Mouse (Mus musculus): Measurements from ENCODE around the gene Mycl. TPM values are rescaled to one million over a fixed set of nuclear protein-coding genes. Genes with fewer than 3 reads are reported as not detected.
"Not testable (repeated sequence)": the region's sequence is repeated elsewhere in the genome, so short reads cannot be mapped to it uniquely, and the experiment has no call there.

Gene Mycl
- polyA plus RNA-seq, 1 experiment = 0.83 TPM

- Histone ChIP-seq H3K4me3 (ENCODE audit: insufficient read depth, low read depth, low read length) (no peak overlapping the region), H3K4me1 (ENCODE audit: control insufficient read depth, insufficient read depth, insufficient read length, low read length) (no peaks in the 10 kb centered on the region), H3K27ac (replicated peaks; ENCODE audit: low read depth, low read length) (no peak overlapping the region)
Observed at GRCm38 (mm10) chr4:122971646-122972045, 23.8 kb upstream of the Mycl start.

- no peak overlapping the region for H3K27ac ChIP-seq (replicated peaks; ENCODE audit: low read depth, low read length)
- no peaks in the 10 kb centered on the region for H3K4me1 ChIP-seq (ENCODE audit: control insufficient read depth, insufficient read depth, insufficient read length, low read length)
- no peak overlapping the region for H3K4me3 ChIP-seq (ENCODE audit: insufficient read depth, low read depth, low read length)
Observed at GRCm38 (mm10) chr4:122972056-122972455, 23.4 kb upstream of the Mycl start.

GRCm38 (mm10) chr4:122974976-122975520 is 20.4 kb upstream of the Mycl start:
- no peak overlapping the region for H3K27ac ChIP-seq (replicated peaks; ENCODE audit: low read depth, low read length)
- H3K4me1 ChIP-seq (ENCODE audit: control insufficient read depth, insufficient read depth, insufficient read length, low read length) = peaks cover 2% of the 10 kb centered on the region; the same call in 1 of the 2 replicates

GRCm38 (mm10) chr4:122976885-122977284 is 18.6 kb upstream of the Mycl start:
- no peak overlapping the region for H3K27ac ChIP-seq (replicated peaks; ENCODE audit: low read depth, low read length)
- no peak overlapping the region for H3K4me3 ChIP-seq (ENCODE audit: insufficient read depth, low read depth, low read length)
- H3K4me1 ChIP-seq (ENCODE audit: control insufficient read depth, insufficient read depth, insufficient read length, low read length) = peaks cover 2% of the 10 kb centered on the region

More at GRCm38 (mm10) chr4:122974976-122975520, 20.4 kb upstream of the Mycl start:
- no peak overlapping the region for H3K4me3 ChIP-seq (ENCODE audit: insufficient read depth, low read depth, low read length)

DNA sequence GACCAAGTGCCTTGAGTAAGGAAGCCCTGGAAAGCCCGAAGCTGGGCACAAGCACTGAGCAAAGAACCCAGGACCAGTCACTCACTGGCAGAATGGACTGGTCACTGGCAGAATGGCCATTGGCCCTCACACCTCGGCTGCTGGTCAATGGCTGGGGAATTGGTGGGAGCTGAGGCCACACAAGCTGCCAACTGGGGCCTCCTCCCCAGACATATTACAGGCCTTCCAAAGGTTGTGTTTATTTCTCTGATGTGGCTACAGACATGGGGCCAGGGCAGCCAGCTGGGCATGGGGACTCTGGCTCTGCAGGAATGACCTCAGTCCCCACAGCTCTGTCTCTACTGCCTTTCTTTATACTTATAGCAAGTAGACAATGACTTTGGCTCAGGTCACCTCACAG is 16.6 kb upstream of the Mycl start:
- H3K4me3 ChIP-seq (ENCODE audit: insufficient read depth, low read depth, low read length) = no peak overlapping the region
- peak overlapping the region; percentile 93 for H3K27ac ChIP-seq (replicated peaks; ENCODE audit: low read depth, low read length)
- H3K4me1 ChIP-seq (ENCODE audit: control insufficient read depth, insufficient read depth, insufficient read length, low read length) = peaks cover 6% of the 10 kb centered on the region

DNA sequence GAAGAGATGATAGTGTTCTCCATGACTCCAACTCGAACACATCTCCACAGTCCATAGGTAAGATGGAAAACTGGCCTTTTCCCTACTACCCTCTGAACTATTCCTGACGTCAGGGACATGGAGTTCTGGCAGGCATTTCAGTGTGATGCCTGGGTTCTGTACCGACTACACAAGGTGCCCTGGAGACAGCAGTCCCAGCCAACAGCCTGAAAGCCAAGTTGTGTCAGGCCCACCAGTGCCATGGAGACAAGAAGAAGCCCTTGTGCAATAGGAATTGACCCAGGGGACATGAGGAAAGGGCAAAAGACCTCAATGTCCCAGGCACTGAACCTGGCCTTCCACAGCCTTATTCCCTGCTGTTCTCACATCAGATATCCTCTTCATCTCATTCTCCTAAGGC is 15.6 kb upstream of the Mycl start:
- H3K27ac ChIP-seq (replicated peaks; ENCODE audit: low read depth, low read length) = peak overlapping the region; percentile 93
- peaks cover 6% of the 10 kb centered on the region for H3K4me1 ChIP-seq (ENCODE audit: control insufficient read depth, insufficient read depth, insufficient read length, low read length)
- no peak overlapping the region for H3K4me3 ChIP-seq (ENCODE audit: insufficient read depth, low read depth, low read length)

GRCm38 (mm10) chr4:122980684-122981083 is 14.8 kb upstream of the Mycl start:
- Histone ChIP-seq H3K4me3 (ENCODE audit: insufficient read depth, low read depth, low read length) (no peak overlapping the region), H3K27ac (replicated peaks; ENCODE audit: low read depth, low read length) (peak overlapping the region; percentile 79; the same call in 1 of the 2 replicates), H3K4me1 (ENCODE audit: control insufficient read depth, insufficient read depth, insufficient read length, low read length) (peaks cover 6% of the 10 kb centered on the region)

DNA sequence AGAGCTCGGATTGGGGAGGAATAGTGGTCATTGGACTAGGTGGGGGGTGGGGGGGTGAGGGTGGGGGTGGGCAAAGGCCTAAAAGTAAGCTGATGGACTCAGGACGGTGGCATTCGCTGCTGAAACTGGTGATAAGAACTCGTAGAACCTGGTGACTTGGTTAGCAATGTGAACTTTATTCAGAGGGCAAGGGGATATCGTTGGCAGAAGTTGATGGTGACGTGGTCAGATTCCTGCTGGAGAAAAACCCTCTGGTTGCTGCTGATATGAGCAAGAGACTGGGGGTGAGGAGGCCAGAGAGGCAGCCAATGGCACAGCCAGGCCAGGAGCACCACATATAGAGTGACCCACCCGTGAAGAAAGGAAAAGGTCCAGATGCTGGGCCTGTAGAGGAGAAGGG is 14.2 kb upstream of the Mycl start:
- Histone ChIP-seq H3K4me3 (ENCODE audit: insufficient read depth, low read depth, low read length) (no peak overlapping the region), H3K27ac (replicated peaks; ENCODE audit: low read depth, low read length) (no peak overlapping the region), H3K4me1 (ENCODE audit: control insufficient read depth, insufficient read depth, insufficient read length, low read length) (peaks cover 6% of the 10 kb centered on the region)

- no peak overlapping the region for H3K4me3 ChIP-seq (ENCODE audit: insufficient read depth, low read depth, low read length)
- peaks cover 6% of the 10 kb centered on the region for H3K4me1 ChIP-seq (ENCODE audit: control insufficient read depth, insufficient read depth, insufficient read length, low read length)
- H3K27ac ChIP-seq (replicated peaks; ENCODE audit: low read depth, low read length) = no peak overlapping the region; the same call in 1 of the 2 replicates
Observed at GRCm38 (mm10) chr4:122981930-122982329, 13.5 kb upstream of the Mycl start.

DNA sequence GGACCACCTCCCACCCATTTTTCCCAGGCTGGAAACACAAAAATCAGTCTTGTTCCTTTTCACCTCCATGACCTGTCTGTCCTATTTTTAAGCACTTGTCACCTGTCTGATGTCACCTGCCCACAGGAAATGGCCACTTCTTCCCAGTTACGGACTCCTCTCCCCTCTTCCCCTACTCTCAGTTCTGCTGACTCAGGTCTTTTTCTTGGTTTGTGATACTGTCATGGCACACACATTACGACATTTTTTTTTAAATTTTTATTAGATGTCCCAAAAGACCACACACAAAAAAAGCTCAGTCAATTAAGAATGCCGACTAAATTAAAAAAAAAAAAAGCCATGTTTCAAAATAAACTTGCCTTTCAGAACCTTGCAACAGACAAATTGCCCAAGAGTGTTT is 12.9 kb upstream of the Mycl start:
- peak overlapping the region; percentile 7; the same call in 1 of the 2 replicates for H3K27ac ChIP-seq (replicated peaks; ENCODE audit: low read depth, low read length)
- peaks cover 6% of the 10 kb centered on the region for H3K4me1 ChIP-seq (ENCODE audit: control insufficient read depth, insufficient read depth, insufficient read length, low read length)
- H3K4me3 ChIP-seq (ENCODE audit: insufficient read depth, low read depth, low read length) = no peak overlapping the region

- H3K27ac ChIP-seq (replicated peaks; ENCODE audit: low read depth, low read length) = no peak overlapping the region
- H3K4me3 ChIP-seq (ENCODE audit: insufficient read depth, low read depth, low read length) = no peak overlapping the region
- peaks cover 6% of the 10 kb centered on the region for H3K4me1 ChIP-seq (ENCODE audit: control insufficient read depth, insufficient read depth, insufficient read length, low read length)
Observed at GRCm38 (mm10) chr4:122983486-122984261, 11.8 kb upstream of the Mycl start.

GRCm38 (mm10) chr4:122985110-122985509 is 10.3 kb upstream of the Mycl start:
- Histone ChIP-seq H3K4me3 (ENCODE audit: insufficient read depth, low read depth, low read length) (no peak overlapping the region), H3K27ac (replicated peaks; ENCODE audit: low read depth, low read length) (no peak overlapping the region), H3K4me1 (ENCODE audit: control insufficient read depth, insufficient read depth, insufficient read length, low read length) (peaks cover 3% of the 10 kb centered on the region)

DNA sequence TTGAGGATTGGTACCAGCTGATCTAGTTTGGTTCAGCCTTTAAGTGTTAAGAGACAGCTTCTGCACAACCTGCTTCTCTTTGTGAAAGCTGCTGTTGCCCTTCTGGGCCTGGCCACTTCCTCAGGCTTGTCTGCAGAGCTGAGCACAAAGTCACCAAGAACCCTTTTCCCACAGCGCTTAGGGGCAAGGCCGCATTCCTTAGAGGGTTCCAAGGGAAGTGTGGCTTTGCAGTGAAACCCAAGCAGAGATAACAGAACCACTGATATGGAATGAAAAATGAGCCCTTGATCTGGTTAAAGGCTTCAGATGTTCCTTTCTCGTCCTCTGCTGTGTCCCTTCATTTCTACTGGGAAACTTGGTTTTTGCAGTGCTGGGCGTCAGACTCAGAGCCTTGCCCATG is 8.0 kb upstream of the Mycl start:
- no peak overlapping the region for H3K4me3 ChIP-seq (ENCODE audit: insufficient read depth, low read depth, low read length)
- H3K27ac ChIP-seq (replicated peaks; ENCODE audit: low read depth, low read length) = no peak overlapping the region
- H3K4me1 ChIP-seq (ENCODE audit: control insufficient read depth, insufficient read depth, insufficient read length, low read length) = no peaks in the 10 kb centered on the region

- not testable (repeated sequence) for H3K4me1 ChIP-seq (ENCODE audit: control insufficient read depth, insufficient read depth, insufficient read length, low read length); H3K27ac ChIP-seq (replicated peaks; ENCODE audit: low read depth, low read length); H3K4me3 ChIP-seq (ENCODE audit: insufficient read depth, low read depth, low read length)
Observed at GRCm38 (mm10) chr4:122988004-122988403, 7.4 kb upstream of the Mycl start.

DNA sequence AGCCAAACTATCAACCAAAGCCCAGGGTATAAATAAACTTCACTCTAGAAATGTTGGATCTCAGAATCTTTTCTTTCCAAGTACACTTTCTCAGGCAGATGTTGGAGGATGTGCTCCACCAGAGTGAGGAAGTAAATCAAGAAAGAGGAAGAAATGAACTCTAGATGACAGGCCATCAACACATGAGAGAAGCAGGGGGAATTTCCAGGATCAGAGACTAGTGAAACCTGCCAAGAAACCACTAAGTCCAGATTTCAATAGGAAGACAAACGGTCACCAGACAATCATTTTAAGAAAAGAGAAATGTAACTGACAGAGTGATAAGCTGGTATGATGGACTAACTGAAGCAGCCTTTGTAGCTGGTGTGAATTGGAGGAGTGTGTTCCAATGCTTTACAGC is 4.3 kb upstream of the Mycl start:
- Histone ChIP-seq H3K4me3 (ENCODE audit: insufficient read depth, low read depth, low read length) (no peak overlapping the region), H3K4me1 (ENCODE audit: control insufficient read depth, insufficient read depth, insufficient read length, low read length) (no peaks in the 10 kb centered on the region), H3K27ac (replicated peaks; ENCODE audit: low read depth, low read length) (no peak overlapping the region)

DNA sequence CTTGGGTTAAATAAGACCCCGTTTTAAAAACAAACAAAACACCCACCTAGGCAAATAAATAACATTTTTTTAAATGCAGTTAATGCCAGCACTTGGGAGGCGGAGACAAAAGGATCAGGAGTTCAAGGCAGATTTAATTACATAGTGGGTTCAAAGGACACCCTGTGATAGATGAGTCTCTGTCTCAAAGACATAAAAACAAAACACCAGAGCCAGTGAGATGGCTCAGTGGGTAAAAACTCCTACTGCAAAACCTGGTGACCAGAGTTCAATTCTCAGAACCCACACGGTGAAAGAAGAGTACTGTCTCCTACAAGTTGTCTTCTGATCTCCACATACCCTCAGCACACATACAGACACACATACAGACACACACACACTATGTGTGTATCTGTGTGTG is 3.2 kb upstream of the Mycl start:
- Histone ChIP-seq H3K4me1 (ENCODE audit: control insufficient read depth, insufficient read depth, insufficient read length, low read length) (no peaks in the 10 kb centered on the region), H3K4me3 (ENCODE audit: insufficient read depth, low read depth, low read length) (no peak overlapping the region), H3K27ac (replicated peaks; ENCODE audit: low read depth, low read length) (no peak overlapping the region)

Data from brown adipose tissue, adult 24 weeks (tissue).